Mouse (Mus musculus): ENCODE data around the gene Bcl6b.
A peak's percentile ranks its signal among the peaks of the same experiment; 100 is the strongest.

Gene Bcl6b

DNA sequence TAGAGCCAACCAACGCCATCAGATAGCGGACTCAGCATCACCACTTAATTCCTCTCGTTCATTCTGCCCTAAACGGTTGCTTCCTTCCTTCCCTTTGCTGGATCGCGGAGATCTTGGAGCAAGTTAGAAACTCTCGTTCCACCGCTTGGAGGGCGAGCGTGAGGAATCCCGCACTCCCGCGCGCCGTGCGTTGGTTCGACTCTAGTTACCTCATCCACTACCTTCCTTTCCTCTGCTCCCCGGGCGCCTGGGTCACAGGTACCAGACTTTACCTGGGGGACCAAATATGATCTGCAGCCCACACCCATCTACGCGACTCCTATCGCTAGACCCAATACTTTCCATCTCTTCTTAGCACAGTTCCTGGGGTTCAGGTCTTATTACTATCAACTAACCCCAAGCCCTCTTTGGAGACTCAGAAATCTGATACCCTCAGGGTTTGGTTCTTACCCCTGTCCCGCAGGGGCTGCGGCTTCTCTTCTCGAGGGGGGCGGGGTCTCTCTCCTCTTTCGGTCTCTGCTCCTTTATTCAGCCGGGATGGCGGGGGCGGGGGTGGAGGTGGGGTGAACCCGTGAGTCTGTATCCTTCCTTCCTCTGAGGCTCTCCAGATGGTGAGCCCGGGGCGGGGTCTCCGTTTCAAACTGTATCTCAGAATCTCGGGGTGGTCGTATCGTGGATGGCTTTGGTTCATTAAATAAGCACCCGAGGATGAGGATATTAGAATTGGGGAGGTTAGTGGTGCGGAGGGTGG lies at the start of gene Bcl6b:
Bcl6b (minus strand) TSS at position 539 of the 751 bp plus-strand sequence.
- peak; percentile 98 for DNase-seq

DNA sequence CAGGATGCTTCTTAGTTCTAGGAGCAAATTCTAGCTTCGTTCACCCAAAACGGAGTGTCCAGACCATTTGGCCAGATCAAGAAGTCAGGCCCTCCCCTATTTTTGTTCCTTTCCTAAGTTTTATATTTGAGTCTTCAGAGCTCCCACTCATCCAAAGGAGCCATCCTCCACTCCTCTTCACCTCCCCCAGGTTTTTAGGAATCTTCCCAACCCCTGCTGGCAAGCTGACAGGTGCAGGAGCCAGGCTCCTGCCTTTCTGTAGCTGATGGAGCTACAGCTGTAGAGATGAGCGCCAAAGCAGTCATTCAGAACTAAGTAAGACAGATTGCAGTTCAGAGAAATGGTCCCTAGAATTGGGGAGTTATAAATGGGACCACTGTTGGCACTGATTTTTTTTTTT lies 49.4 kb upstream of the Bcl6b start:
- peak; percentile 60 for DNase-seq

DNA sequence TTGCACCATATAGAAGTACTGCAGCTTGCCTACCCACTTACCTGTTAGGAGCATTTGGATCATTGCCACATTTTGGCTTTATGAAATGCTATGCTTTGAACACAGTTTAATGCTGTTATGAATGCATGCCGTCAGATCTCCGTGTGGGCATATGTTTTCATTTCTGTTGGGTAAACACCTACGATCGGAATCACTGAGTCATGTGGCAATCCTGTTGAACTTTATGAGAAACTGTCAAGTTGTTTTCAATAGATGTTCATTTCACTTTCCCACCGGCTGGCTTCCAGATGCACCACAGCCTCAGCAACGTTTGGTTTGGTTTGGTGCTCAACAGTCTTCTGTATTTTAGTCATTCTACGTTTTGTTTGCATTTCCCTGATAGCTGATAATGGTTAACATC lies 42.0 kb upstream of the Bcl6b start:
- no peak for DNase-seq

DNA sequence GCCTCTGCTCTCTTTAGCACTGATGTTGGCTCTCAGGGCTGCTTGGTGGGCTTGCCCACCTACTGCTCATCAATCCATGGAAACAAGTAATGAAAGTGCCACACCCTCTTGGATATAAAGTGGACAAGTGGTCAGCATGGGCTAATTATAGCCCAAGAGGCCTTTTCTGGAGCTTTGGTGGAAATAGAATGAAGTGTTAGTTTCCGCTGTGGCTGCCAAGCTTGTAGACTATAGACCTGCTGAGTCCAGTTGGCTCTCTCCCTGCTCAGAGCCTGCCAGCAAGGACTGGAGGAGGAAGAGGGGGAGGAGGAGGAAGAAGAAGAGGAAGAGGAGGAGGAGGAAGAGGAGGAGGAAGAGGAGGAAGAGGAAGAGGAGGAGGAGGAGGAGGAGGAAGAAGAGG lies 36.8 kb upstream of the Bcl6b start:
- DNase-seq, result peak; percentile 96

DNA sequence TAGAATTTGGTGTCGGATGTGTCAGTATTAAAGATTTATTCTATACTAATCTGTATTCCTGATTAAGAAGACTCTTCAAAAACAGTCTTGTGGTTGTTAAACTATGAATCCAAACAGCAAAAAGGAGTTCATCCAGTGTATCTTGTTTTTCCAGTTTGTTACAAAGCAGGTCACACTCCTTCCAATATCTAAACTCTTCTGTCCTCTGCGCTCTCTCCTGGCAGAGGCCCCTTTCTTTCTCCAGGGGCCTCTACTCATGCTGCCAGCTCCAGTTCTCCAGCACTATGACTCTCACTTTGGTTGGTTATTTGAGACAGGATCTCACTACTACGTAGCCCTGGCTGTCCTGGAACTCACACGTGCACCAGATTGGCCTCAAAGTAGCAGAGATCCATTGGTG lies 36.2 kb upstream of the Bcl6b start:
- DNase-seq, result no peak

DNA sequence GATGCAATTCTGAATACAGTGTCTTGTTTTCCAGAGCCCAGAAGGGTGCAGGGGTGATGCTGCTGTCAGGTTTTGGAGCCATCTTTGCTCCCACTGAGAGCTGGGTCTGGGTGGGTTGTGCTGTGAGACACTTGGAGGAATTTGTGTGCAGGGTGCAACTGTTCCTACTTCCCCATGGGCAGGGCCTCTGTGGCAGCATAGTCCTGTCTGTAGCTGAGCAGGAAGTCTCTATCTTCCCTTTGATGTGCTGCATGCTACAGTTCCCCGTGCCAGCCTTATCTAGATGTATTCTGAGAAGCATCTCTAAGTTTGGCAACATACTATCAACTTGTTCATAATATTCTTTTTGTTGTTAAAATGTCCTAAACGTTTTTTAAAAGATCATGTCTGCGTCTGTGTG lies 35.7 kb upstream of the Bcl6b start:
- no peak for DNase-seq

DNA sequence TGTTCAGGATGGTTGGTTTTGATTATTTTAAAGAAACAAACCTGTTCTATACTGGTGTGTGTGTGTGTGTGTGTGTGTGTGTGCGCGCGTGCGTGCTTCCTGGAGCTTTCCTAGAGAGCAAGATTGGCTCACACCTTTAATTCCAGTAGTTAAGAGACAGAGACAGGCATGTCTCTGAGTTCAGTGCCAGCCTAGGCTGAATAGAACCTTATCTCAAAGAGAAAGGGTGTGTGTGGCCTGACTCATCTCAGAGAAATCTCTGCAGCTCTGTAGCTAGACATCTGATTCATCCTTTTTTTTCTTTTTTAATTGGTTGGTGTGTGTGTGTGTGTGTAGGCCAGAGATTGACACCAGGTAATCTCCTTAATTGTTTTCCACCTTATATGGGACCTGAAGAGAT lies 29.4 kb upstream of the Bcl6b start:
- DNase-seq, result no peak

DNA sequence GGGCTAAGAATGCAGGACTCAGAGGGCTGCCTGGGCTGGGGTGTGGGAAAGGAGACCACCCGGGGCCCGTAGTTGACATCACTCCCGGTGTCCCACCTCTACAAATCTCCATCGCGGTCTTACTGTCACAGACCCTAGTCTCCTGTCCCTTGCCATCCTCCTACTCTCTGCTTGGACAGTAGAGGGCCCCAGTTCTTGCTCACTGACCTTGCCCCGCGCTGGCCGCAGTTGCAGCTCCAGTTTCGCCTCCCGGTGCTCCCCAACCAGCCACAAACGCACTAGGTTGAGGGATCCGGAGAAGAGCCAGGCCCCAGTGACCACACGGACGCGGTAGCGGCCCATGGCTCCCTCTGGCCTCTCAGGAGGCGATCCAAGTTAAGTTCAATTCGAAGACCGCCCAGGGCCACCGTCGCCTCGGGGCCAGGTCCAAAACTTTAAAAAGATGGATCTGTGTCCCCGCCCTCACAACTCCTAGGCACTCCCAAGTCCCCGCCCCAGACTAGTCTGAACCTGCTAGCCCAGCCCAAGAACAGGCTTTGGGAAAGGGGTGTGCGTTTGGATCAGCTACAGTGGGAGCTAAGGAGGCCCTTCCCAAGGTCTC lies 25.4 kb upstream of the Bcl6b start, which contains the start of gene Alox12:
Alox12 (minus strand) TSS at position 423 of the 601 bp plus-strand sequence.
- peak; percentile 96 for DNase-seq

DNA sequence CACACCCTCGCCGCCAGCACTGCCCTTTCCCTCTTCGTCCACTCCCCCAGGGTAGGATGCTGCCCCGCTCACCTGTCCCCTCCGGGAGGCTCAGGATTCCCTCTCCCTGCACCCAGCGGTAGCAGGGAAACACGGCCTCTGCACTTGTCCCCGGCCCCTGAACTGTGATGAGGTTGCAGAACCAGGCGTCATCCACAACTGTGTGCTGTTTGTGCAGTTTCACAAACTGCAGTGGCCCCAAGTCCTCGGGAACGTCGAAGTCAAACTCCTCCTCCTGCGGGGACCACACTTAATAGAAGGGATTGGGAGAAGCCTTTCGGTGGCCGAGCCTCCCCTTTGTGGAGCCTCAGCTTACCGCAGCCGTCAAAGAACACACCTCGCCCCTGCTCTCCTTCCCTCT lies 24.7 kb upstream of the Bcl6b start:
- DNase-seq, result peak; percentile 86

DNA sequence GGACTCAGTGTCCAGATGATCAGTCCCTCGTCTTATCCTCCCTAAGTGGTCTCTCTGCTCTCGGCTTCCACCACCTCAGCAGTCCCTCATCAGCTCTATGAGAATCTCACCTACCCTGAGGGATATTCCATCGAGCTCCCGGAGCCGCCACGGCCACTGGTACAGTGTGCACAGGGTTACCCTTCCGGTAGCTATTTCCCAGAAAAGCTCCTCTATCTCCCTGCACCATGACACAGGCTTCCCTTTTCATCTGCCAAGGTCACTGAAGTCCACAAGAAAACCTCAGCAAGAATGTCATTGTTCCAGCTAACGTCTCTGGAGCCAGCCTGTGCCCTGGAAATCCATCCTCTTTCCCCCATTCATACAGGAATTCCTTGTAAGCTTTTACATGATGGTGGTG lies 22.3 kb upstream of the Bcl6b start:
- DNase-seq, result peak; percentile 76

DNA sequence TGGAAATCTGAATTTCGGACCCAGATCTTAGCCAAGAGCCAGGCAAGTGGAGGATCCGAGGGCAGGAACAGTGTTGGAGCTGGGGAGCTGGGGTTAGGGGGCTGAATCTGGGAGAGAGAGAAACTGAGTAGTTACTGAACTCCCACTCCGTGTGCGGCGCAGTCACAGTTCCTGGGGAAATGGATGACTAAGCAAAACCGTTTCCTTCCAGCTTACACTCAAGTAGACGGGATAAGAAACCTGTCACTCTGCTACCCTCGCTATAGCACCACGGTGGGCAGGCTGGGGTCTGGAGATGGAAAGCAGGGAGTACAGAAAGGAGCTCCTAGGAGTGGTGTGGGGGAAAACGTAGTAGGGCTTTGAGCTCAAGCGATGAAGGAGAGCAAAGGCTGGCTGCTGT lies 20.6 kb upstream of the Bcl6b start:
- peak; percentile 52 for DNase-seq

DNA sequence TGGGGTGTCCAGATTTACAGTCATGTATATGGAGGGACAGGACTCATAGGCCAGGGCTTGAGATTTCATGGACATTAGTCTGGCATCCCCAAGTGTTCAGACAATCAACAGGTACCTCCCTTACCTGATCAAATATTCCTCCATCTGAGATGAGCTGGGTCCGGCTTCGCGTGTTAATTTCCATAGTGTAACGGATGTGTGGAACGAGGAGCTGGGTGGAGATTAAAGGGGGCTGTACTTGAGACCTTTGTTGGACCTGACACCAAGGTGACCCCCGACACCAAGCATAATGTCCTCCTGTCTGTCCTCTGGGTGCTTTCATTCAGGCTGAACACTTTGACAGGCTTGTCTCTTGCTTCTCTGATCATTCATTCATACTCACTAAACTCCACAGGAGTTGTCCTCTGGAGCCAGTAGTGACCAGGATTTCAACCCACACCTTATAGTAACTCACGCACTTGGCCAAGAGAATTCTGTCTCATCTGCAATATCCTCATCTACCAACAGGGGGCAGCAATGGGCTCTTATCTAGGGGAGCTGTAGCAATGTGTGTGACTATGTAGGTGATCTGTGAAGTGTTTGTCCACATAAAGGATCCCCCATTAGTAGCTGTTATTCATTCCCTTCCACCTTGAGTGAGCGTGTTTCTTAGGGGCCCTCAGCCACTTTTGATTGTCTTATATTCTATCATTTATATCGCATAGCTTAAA lies 17.7 kb upstream of the Bcl6b start:
- peak; percentile 90 for DNase-seq

DNA sequence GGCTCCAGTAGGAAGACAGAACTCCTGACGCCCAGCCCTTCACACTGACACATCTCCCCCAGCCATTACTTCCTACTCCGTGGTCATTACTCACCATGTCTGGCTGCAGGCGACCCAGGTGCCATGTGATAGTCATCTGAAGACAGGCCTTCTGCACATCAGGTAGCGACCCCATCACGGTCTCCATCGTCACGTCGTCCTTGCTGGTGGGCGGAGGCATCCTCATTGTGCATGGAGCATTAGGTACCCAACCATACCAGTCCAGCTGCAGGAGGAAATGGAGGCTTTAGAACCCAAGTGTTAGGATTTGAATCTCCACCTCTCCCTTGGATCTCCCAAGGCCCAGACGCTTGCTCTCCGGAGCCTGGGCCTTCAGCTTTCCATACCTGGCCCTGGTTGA lies 13.0 kb upstream of the Bcl6b start:
- DNase-seq, result peak; percentile 92

DNA sequence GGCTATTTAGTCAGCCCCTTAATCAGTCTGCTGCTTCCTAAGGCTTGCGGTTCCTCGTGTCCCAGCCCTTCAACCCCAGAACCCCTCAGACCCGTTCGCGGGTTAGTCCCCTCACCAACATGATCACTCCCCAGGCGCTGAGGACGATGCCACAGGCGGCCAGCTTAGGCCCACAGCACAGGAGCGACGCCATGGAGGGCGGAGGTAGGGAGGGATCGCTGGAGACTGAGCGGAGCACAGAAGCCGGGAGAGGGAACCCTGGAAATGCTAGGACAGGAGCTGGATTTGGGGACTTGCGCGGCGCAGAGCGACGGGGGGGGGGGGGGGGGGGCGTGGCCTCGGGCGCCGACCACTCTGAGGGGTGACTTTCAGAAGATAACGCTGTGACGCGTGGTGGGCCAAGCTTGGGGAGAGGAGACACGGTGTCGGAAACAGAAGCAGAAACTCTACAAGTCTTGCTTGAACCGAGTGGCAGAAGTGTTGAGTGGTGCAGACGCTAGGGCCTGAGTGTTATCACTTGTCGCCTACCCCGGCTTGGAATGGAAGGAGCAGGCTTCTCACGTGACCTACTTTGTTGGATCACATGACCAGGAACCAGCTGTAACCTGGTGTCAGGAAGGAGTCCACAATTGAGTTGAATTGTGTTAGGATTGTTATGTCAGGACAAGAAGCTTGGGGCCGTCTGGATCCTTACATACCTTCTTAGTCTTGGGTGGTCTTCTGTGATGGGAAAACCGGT lies 10.1 kb upstream of the Bcl6b start, which contains the start of the genes Gm21988 and Rnasek:
Gm21988 (minus strand) TSS at position 290 of the 739 bp plus-strand sequence.
Rnasek (minus strand) TSS at position 302 of the 739 bp plus-strand sequence.
- peak; percentile 99 for DNase-seq

DNA sequence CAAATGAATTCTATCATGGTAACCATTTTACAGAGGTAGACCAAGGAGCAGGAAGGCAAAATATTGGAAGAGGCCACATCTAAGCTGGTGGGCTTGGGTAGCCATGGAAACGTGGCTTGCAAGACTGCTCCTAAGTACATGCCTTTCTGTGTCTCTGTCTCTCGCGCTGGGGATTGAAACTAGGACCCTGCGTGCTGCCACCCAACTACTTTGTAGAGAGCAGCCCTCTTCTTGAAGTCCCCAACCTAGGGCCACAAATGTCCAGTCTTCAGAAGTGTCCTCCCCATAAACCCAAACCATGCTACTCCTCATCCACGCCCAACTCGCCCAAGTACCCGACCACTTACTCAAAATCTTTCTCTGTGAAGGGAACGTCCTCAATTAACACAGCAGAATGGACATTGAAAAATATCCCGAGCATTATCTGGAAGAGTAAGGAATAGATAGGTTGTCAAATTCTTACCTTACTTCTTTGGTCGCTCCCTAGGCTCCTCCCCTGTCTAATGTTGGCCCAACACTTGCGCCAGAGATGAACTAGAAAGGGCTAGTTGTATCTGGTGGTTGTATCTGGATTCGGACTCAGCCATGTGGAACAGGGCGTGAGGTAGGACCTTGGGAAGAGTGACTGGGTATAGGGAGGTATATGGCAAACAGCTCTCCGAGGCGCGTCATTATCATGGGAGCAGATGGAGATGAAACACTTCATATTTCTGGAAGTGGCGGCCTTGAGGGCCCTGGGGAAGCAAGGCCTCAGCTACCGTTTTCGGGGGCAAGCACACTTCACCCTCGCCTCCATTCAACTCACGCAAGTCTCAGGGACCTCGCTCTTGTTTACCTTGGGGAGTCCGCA lies 9.2 kb upstream of the Bcl6b start:
- peak; percentile 95 for DNase-seq

DNA sequence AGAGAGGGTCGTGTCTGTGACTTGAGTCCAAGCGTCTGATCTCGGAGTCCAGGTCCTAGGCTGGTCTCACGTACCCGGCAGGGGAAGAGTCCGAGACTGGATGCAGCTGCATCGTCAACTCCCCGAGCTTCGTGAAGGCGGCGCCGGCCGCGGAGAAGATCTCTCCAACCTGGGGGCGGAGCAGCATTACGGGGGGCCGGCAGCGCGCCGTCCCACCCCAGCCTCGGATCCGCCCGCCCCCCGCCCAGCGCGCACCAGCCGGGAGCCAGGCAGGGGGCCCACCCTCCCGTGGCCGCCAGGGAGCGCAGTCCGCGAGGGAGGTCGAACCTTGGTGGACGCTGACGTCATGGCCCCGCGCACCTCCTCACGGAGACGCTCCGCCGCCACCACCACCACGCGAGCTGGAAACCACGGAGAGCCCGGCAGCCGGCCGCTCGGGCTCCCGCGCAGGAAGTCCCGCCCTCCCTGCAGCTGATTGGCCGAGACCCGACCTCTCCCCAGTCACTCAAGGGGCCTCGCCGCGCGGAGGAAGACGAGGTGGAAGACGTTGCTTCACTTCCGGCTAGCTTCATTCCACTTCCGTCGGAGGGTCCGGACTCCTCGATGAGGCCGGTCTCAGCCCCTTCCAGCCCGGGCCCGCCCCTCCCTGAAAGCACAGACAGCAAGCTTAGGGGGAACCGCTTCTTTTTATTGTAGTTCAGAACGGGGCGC lies 8.0 kb upstream of the Bcl6b start, which contains the start of gene 0610010K14Rik:
0610010K14Rik (minus strand) TSS at position 458 of the 711 bp plus-strand sequence.
- peak; percentile 100 for DNase-seq

DNA sequence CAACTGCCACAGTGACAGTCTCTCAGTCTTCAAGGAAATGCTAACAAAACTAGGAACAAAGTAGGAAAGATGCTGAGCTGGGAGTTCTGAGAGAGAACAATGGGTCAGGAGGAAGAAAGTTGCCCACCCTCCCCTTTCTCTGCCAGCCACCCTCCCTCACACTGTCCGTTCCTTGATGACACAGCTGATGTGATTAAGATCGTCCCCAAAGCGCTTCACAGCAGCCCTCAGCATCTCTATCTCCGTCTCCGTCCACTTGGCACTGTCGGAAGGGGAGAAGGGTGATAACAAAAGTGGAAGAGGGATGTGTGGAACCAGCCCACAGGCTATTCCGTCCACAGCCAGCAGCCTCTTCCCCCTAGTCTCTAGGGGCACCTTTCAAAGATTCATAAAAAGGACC lies 7.1 kb upstream of the Bcl6b start:
- peak; percentile 95 for DNase-seq

DNA sequence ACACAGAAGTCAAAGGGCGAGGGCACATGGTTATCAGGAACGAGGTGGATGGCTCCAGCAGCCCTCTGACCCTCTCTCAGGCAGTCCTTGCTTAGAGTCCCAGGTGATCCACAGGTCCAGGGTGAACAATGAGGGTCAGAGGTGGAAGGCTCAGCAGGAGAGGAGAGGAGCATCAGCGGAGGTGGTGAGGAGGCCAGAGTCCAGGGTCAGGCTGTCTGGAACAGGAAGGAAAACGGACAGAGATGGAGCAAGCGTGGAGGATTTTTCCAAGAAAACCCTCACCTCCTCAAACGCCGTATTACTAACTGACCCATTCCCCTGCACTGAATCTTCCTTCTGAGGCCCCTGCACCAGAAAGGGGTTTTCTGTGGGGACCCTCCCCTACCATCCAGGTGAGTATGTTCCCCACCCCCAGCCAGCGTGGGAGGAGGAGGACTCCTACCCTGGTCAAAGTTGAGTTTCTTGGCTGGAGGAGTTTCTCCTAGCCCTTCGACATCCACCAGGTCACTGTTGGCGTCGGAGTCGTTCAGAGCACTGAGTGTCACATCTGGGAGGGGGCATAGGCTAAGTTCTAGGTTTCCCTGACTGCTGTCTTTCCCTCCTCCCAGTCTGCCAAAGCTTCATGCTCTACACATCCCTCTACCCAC lies 5.8 kb upstream of the Bcl6b start:
- DNase-seq, result peak; percentile 91

DNA sequence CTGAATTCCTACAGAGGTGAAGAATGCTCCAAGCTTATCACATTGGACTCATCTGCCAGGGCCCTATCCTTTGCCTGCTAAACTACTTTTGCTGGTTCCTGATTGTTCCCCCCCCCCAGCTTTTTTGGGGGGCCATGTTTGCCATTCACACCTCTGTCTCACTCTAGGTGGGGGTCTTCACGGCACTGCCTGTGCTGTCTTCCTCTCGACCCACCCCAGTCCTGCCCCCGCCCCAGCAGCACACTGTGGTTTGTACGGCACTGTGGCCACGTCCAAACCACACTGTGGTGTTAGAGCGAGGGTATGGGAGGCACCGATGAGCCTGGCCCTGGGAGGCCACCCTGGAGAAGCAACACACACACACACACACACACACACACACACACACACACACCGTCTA lies 4.9 kb upstream of the Bcl6b start:
- peak; percentile 93 for DNase-seq

DNA sequence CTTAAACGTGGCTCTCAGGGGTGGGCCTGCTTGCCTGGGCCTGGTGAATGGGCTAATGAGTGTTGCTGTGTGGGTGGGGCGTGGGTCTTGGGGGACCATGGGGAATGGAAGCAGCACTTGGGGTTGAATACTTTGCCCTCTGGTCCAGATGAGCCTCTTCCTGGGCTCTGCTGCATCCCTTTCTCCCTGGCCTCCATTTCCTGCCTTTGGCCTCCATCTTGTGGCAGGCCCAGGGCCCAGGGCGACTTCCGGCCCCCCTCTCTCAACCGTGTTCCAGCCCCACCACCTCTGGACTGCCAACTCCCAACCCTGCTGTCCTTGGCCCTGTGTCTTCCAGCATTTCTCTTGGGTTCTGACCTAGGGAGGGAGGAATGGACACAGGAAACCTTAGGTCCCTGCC lies 4.4 kb upstream of the Bcl6b start:
- peak; percentile 97 for DNase-seq

DNA sequence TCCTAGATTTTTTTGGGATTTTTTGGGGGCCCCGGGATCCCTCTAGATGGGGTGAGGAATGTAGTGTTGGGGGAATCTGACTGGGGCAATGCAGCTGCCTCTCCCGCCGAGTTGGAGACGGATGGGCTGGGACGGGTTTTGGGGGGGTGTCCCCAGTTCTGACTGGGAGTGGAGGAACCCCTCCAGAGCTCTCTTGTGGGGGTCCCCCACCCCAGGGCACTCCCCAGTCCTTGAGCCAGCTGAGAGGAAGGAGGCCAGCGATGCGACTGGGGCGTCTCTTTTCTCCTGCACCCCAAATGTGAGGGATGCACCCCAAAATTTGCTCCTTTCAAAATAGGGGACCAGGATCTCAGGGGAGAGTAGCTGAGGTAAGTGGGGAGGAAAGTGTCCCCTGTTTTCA lies 3.4 kb upstream of the Bcl6b start:
- DNase-seq, result peak; percentile 96

All from heart, adult 11 months (tissue).